Mouse (Mus musculus): ENCODE data around the gene Polr2h. TPM values are rescaled to one million over a fixed set of nuclear protein-coding genes. Genes with fewer than 3 reads are reported as not detected.
"Not testable (repeated sequence)": the region's sequence is repeated elsewhere in the genome, so short reads cannot be mapped to it uniquely, and the experiment has no call there.

Polr2h gene
- polyA plus RNA-seq (2012; fragmentation: generic; extraction: Trizol) = 60.5 TPM

DNA sequence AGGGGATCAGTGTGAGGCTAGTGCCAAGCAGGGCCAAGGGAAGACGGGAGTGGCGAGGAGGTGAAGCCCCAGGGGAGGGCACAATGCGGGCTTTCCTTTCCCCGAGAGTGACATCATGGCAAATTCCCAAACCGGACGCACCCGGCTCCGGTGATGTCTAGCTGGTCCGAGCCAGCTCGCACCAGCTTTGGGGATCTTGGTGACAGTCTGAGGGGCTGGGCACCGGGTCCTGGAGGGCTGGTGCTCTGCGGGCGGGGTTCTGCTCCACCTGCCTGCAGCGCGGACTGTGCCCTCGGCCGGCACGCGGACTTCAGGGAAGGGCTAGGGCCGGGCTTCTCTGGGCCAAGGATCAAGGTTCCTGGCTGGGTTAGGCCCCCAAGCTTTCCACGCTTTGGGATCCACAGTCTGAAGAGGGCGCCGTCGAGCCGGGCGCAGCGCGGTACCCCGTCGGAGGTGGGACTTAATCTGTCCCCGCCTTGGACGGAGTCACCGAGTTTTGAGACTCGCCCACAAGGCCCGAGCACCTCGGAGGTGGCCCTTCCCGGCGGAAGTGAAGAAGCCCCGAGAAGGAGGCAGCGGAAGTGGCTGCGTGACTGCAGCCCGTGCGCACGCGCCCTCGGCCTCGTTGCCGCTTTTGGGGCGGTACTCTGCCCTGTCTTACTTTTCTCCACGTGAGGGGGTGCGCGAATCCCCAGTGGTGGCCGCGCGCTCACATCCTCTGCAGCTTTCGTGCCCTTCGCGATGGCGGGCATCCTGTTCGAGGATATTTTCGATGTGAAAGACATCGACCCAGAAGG is at the start of gene Polr2h, which contains the start of gene Clcn2:
TSS of gene Polr2h (plus strand) at position 485 of the 797 bp plus-strand sequence.
TSS of gene Clcn2 (minus strand) at position 566 of the 797 bp plus-strand sequence.
- Histone ChIP-seq H3K36me3 (ENCODE audit: control insufficient read depth, insufficient read depth) (peaks cover 17% of the 10 kb centered on the region), H3K79me2 (ENCODE audit: control insufficient read depth, insufficient read depth) (peaks cover 3% of the 10 kb centered on the region), H3K27me3 (ENCODE audit: control insufficient read depth, insufficient read depth, insufficient read length) (no peaks in the 10 kb centered on the region), H3ac (ENCODE audit: control insufficient read depth, insufficient read length) (peak within 1 kb of the TSS; percentile 3), H3K4me2 (ENCODE audit: low read depth) (peak within 1 kb of the TSS; percentile 98), H3K4me3 (peak within 1 kb of the TSS; percentile 61)
- TF ChIP-seq SRF (IDR thresholded peaks at IDR 0.05; ENCODE audit: control insufficient read depth, insufficient read length, low read depth) (peak; percentile 88), CEBPB (IDR thresholded peaks at IDR 0.05; ENCODE audit: insufficient read depth, poor library complexity, severe bottlenecking) (no peak), POLR2AphosphoS2 (IDR thresholded peaks at IDR 0.05; ENCODE audit: insufficient read length, low read depth) (peak; percentile 93), MYOG (IDR thresholded peaks at IDR 0.05; ENCODE audit: control insufficient read depth in 1 of 3, insufficient read depth in 1 of 3, insufficient read length in 2 of 3, low read depth in 2 of 3) (peak in 1 of 3 experiments; percentile 5), MAX (IDR thresholded peaks at IDR 0.05; ENCODE audit: low read depth) (no peak), POLR2A (IDR thresholded peaks at IDR 0.05; ENCODE audit: insufficient read length, low read depth) (peak; percentile 85), TCF12 (IDR thresholded peaks at IDR 0.05; ENCODE audit: insufficient read depth, poor library complexity, severe bottlenecking) (no peak), E2F4 (IDR thresholded peaks at IDR 0.05; ENCODE audit: insufficient read depth) (no peak), USF1 (IDR thresholded peaks at IDR 0.05; ENCODE audit: low read depth) (peak; percentile 49), MYOD1 (IDR thresholded peaks at IDR 0.05; ENCODE audit: control insufficient read depth in 1 of 3, insufficient read length in 2 of 3, low read depth in 2 of 3) (no peak), REST (IDR thresholded peaks at IDR 0.05; ENCODE audit: insufficient read depth, insufficient read length) (no peak), TCF3 (IDR thresholded peaks at IDR 0.05; ENCODE audit: insufficient read length, low read depth) (no peak)

DNA sequence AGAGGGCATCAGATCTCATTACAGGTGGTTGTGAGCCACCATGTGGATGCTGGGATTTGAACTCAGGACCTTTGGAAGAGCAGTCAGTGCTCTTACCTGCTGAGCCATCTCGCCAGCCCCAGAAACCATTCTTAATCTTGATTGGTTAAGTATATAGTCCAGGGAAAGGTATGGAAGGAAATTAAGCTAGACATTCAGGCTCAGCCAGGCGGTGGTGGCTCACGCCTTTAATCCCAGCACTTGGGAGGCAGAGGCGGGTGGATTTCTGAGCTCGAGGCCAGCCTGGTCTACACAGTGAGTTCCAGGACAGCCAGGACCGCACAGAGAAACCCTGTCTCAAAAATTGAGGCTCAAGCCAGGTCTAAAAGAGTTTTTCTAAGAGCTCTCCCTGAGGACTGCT is 49.5 kb upstream of the Polr2h start, which contains the start of gene Eif4g1:
TSS of gene Eif4g1 (plus strand) at position 301 of the 400 bp plus-strand sequence.
- H3K4me3 ChIP-seq; H3ac ChIP-seq (ENCODE audit: control insufficient read depth, insufficient read length); H3K27me3 ChIP-seq (ENCODE audit: control insufficient read depth, insufficient read depth, insufficient read length); H3K79me2 ChIP-seq (ENCODE audit: control insufficient read depth, insufficient read depth); H3K4me2 ChIP-seq (ENCODE audit: low read depth); H3K36me3 ChIP-seq (ENCODE audit: control insufficient read depth, insufficient read depth): not testable (repeated sequence)

DNA sequence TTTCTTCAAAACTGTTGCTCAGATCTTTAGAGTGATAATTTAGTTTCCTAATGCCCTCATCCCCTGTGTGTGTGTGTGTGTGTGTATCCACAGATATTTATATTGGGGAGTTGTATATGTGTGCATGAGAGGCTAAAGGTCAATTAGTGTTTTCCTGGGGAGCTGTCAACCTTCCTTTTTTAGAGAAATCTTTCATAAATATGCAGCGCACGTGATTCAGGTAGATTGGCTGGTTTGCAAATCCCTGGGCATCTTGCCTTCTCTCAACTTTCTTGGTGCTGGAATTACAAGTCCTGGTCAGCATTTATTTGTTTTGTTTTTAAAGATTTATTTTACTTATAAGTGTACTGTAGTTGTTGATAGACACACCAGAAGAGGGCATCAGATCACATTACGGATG is 47.2 kb upstream of the Polr2h start:
- no peak overlapping the region for H3K4me3 ChIP-seq
- TF ChIP-seq E2F4 (IDR thresholded peaks at IDR 0.05; ENCODE audit: insufficient read depth) (no peak), TCF3 (IDR thresholded peaks at IDR 0.05; ENCODE audit: insufficient read length, low read depth) (no peak), POLR2A (IDR thresholded peaks at IDR 0.05; ENCODE audit: insufficient read length, low read depth) (no peak), TCF12 (IDR thresholded peaks at IDR 0.05; ENCODE audit: insufficient read depth, poor library complexity, severe bottlenecking) (no peak), USF1 (IDR thresholded peaks at IDR 0.05; ENCODE audit: low read depth) (no peak), REST (IDR thresholded peaks at IDR 0.05; ENCODE audit: insufficient read depth, insufficient read length) (no peak), POLR2AphosphoS2 (IDR thresholded peaks at IDR 0.05; ENCODE audit: insufficient read length, low read depth) (no peak)
- no peaks in the 10 kb centered on the region for H3K36me3 ChIP-seq (ENCODE audit: control insufficient read depth, insufficient read depth)
- no peaks in the 10 kb centered on the region for H3K27me3 ChIP-seq (ENCODE audit: control insufficient read depth, insufficient read depth, insufficient read length)
- H3K79me2 ChIP-seq (ENCODE audit: control insufficient read depth, insufficient read depth) = peaks cover 23% of the 10 kb centered on the region
- H3ac ChIP-seq (ENCODE audit: control insufficient read depth, insufficient read length) = no peak overlapping the region
- H3K4me2 ChIP-seq (ENCODE audit: low read depth) = no peak overlapping the region

DNA sequence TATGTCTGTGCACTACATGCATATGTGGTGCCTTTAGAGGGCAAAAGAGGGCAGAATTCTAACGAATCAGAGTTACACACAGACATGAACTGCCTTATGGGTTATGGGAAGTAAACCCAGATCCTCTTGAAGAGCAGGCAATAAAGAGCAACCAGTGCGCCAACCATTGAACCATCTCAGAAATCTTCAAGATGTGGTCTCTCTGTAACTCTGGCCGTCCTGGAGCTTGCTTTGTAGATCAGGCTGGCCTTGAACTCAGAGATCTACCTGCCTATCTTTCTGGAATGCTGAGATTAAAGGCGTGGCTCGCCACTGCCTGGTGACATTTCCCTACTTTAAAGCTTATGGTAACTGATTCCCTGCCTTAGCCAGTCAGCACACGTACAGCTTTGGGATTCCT is 45.6 kb upstream of the Polr2h start:
- H3ac ChIP-seq (ENCODE audit: control insufficient read depth, insufficient read length) = no peak overlapping the region
- H3K79me2 ChIP-seq (ENCODE audit: control insufficient read depth, insufficient read depth) = peaks cover 39% of the 10 kb centered on the region
- peak overlapping the region; percentile 81 for H3K4me3 ChIP-seq

DNA sequence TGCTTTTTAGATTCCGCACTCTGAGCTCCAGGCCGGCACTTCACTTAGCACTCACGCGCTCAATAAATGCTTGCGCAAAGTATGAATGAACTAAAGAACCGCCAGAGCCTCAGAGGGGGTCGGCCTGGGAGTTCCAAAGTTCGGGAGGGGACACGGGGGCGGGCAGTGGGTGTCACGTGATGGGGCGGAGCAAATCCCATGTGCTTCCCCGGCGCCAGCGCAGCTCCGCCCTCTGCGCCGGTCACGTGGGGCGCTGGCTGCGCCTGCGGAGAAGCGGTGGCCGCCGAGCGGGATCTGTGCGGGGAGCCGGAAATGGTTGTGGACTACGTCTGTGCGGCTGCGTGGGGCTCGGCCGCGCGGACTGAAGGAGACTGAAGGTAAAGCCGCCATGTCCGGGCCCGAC is 45.0 kb upstream of the Polr2h start:
- peak overlapping the region; percentile 81 for H3K4me3 ChIP-seq
- H3K27me3 ChIP-seq (ENCODE audit: control insufficient read depth, insufficient read depth, insufficient read length) = no peaks in the 10 kb centered on the region
- peak overlapping the region; percentile 86 for H3ac ChIP-seq (ENCODE audit: control insufficient read depth, insufficient read length)
- peak overlapping the region; percentile 87 for H3K4me2 ChIP-seq (ENCODE audit: low read depth)
- peaks cover 44% of the 10 kb centered on the region for H3K79me2 ChIP-seq (ENCODE audit: control insufficient read depth, insufficient read depth)
- peak; percentile 82 for TF ChIP-seq POLR2AphosphoS2 (IDR thresholded peaks at IDR 0.05; ENCODE audit: insufficient read length, low read depth)
- TF ChIP-seq E2F4 (IDR thresholded peaks at IDR 0.05; ENCODE audit: insufficient read depth) = no peak
- TF ChIP-seq CEBPB (IDR thresholded peaks at IDR 0.05; ENCODE audit: insufficient read depth, poor library complexity, severe bottlenecking) = no peak
- peak in 1 of 3 experiments; percentile 27 for TF ChIP-seq MYOD1 (IDR thresholded peaks at IDR 0.05; ENCODE audit: control insufficient read depth in 1 of 3, insufficient read length in 2 of 3, low read depth in 2 of 3)
- TF ChIP-seq SRF (IDR thresholded peaks at IDR 0.05; ENCODE audit: control insufficient read depth, insufficient read length, low read depth) = peak; percentile 34
- TF ChIP-seq MYOG (IDR thresholded peaks at IDR 0.05; ENCODE audit: control insufficient read depth in 1 of 3, insufficient read depth in 1 of 3, insufficient read length in 2 of 3, low read depth in 2 of 3) = peak in 1 of 3 experiments; percentile 17
- TF ChIP-seq USF1 (IDR thresholded peaks at IDR 0.05; ENCODE audit: low read depth) = peak; percentile 99
- TF ChIP-seq POLR2A (IDR thresholded peaks at IDR 0.05; ENCODE audit: insufficient read length, low read depth) = peak; percentile 91
- peaks cover 9% of the 10 kb centered on the region for H3K36me3 ChIP-seq (ENCODE audit: control insufficient read depth, insufficient read depth)

More for the DNA sequence above, 45.6 kb upstream of the Polr2h start:
- H3K36me3 ChIP-seq (ENCODE audit: control insufficient read depth, insufficient read depth) = peaks cover 9% of the 10 kb centered on the region
- H3K4me2 ChIP-seq (ENCODE audit: low read depth) = peak overlapping the region; percentile 87
- TF ChIP-seq TCF12 (IDR thresholded peaks at IDR 0.05; ENCODE audit: insufficient read depth, poor library complexity, severe bottlenecking) (no peak), SRF (IDR thresholded peaks at IDR 0.05; ENCODE audit: control insufficient read depth, insufficient read length, low read depth) (no peak)
- H3K27me3 ChIP-seq (ENCODE audit: control insufficient read depth, insufficient read depth, insufficient read length) = no peaks in the 10 kb centered on the region

Measured in myocyte (in vitro differentiated cells).